Mouse (Mus musculus) cerebellum, adult 11-12 months (tissue): ENCODE data around the gene Tmpo.

ENCODE experiments used
- DNase-seq: peaks from one replicate; pipeline ENCODE4 v3.0.0; 2022

The Tmpo gene

DNA sequence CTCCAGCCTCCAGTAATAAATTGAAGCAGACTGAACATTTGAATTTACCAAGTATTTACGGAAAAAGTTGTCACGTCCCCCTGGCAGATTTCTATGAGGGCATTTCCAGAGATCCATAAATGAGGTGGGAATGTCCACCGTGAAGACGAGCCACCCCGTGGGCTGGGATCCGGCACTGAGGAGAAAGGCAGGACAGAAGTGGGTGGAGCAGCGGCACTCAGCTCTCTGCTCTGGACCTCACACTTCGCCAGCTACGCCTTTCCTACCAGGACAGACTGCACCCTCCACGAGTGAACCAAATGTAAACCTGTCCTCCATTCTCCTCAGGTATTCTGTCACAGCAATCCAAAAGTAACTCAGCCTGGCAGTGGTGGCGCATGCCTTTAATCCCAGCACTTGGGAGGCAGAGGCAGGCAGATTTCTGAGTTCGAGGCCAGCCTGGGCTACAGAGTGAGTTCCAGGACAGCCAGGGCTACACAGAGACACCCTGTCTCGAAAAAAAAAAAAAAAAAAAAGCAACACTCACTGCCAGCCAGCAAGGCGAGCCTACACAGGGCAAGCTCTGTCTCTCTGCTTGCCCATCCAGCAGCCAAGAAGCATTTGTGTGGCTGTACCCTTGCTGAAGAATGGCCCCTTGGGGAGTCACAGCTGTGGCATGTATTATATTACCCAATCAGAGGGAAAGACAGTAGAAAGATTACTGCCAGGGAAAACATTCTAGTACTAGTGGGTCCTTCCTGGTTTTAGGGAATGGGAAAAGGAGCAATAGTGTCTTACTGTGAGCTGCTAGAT, 78.1 kb downstream of the Tmpo start:
- DNase-seq = no peak

GRCm38 (mm10) chr10:91101936-91102335, 79.2 kb downstream of the Tmpo start:
- no peak for DNase-seq

GRCm38 (mm10) chr10:91100101-91100500, 81.0 kb downstream of the Tmpo start:
- DNase-seq = no peak

DNA sequence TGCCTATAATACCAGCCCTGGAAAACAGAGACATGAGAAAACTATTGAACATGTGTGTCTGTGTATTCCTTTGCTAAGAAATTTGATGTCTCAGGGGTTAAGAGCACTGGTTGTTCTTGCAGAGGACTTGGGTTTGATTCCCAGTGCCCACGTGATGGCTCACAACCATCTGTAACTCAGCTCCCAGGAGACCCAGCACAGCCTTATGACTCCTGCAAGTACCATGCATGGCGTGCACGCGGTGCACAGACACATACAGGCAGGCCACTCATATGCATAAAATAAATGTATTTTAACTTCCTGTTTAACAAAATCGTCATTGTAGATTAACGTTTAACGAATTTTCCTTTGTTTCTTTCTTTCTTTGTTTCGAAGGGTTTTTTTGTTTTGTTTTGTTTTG, 83.1 kb downstream of the Tmpo start:
- DNase-seq = no peak
